Mouse (Mus musculus): ENCODE data around the gene Hoxd3.

The Hoxd3 gene

GRCm38 (mm10) chr2:74679596-74679971, 32.1 kb upstream of the Hoxd3 start:
- DNase-seq (ENCODE audit: low spot score in 2 of 2) = no peak

- no peak for DNase-seq (ENCODE audit: low spot score in 2 of 2)
Measured at GRCm38 (mm10) chr2:74679980-74680379, 31.7 kb upstream of the Hoxd3 start.

GRCm38 (mm10) chr2:74680561-74681398, 30.9 kb upstream of the Hoxd3 start:
- no peak for DNase-seq (ENCODE audit: low spot score in 2 of 2)

GRCm38 (mm10) chr2:74681594-74682531, 29.9 kb upstream of the Hoxd3 start:
- DNase-seq (ENCODE audit: low spot score in 2 of 2) = no peak

- no peak for DNase-seq (ENCODE audit: low spot score in 2 of 2)
Measured at GRCm38 (mm10) chr2:74682796-74683195, 28.9 kb upstream of the Hoxd3 start.

- no peak for DNase-seq (ENCODE audit: low spot score in 2 of 2)
Measured at GRCm38 (mm10) chr2:74683471-74683951, 28.2 kb upstream of the Hoxd3 start.

- no peak for DNase-seq (ENCODE audit: low spot score in 2 of 2)
Measured at GRCm38 (mm10) chr2:74684106-74684505, 27.6 kb upstream of the Hoxd3 start.

GRCm38 (mm10) chr2:74685059-74685603, 26.6 kb upstream of the Hoxd3 start:
- DNase-seq (ENCODE audit: low spot score in 2 of 2) = no peak

- DNase-seq (ENCODE audit: low spot score in 2 of 2) = no peak
Measured at GRCm38 (mm10) chr2:74686301-74686987, 25.3 kb upstream of the Hoxd3 start.

GRCm38 (mm10) chr2:74686988-74687697, 24.6 kb upstream of the Hoxd3 start:
- no peak for DNase-seq (ENCODE audit: low spot score in 2 of 2)

- no peak for DNase-seq (ENCODE audit: low spot score in 2 of 2)
Measured at GRCm38 (mm10) chr2:74687698-74688555, 23.8 kb upstream of the Hoxd3 start.

- no peak for DNase-seq (ENCODE audit: low spot score in 2 of 2)
Measured at GRCm38 (mm10) chr2:74688795-74689573, 22.7 kb upstream of the Hoxd3 start.

- DNase-seq (ENCODE audit: low spot score in 2 of 2) = no peak
Measured at GRCm38 (mm10) chr2:74689574-74690337, 22.0 kb upstream of the Hoxd3 start.

- no peak for DNase-seq (ENCODE audit: low spot score in 2 of 2)
Measured at GRCm38 (mm10) chr2:74690338-74690716, 21.4 kb upstream of the Hoxd3 start.

GRCm38 (mm10) chr2:74691022-74691951, 20.4 kb upstream of the Hoxd3 start, which contains the start of gene Hoxd10:
Gene Hoxd10, plus strand, starts transcription at chr2:74691924.
- no peak for DNase-seq (ENCODE audit: low spot score in 2 of 2)

GRCm38 (mm10) chr2:74691995-74692807, 19.5 kb upstream of the Hoxd3 start:
- DNase-seq (ENCODE audit: low spot score in 2 of 2) = no peak

All from frontal cortex, postnatal 25 days (tissue).